Mouse (Mus musculus): ENCODE data around the gene Igsf11.

Igsf11 gene

GRCm38 (mm10) chr16:38892371-38892770, at the start of gene Igsf11:
Gene Igsf11, plus strand, starts transcription at chr16:38892671.
- no peak for DNase-seq (ENCODE audit: low read depth, low spot score)

- peak; percentile 74 for DNase-seq (ENCODE audit: low read depth, low spot score)
These were observed 34.2 kb upstream of the Igsf11 start for GRCm38 (mm10) chr16:38858120-38858749.

- DNase-seq (ENCODE audit: low read depth, low spot score), result no peak
These were observed 31.9 kb upstream of the Igsf11 start for GRCm38 (mm10) chr16:38860548-38860947.

GRCm38 (mm10) chr16:38864358-38864757, 28.1 kb upstream of the Igsf11 start:
- peak; percentile 6 for DNase-seq (ENCODE audit: low read depth, low spot score)

- no peak for DNase-seq (ENCODE audit: low read depth, low spot score)
These were observed 19.2 kb upstream of the Igsf11 start for GRCm38 (mm10) chr16:38873231-38873630.

- no peak for DNase-seq (ENCODE audit: low read depth, low spot score)
These were observed 18.0 kb upstream of the Igsf11 start for GRCm38 (mm10) chr16:38874481-38874880.

GRCm38 (mm10) chr16:38898816-38899425, 6.5 kb downstream of the Igsf11 start:
- DNase-seq (ENCODE audit: low read depth, low spot score), result peak; percentile 14

GRCm38 (mm10) chr16:38900024-38900423, 7.6 kb downstream of the Igsf11 start:
- peak; percentile 23 for DNase-seq (ENCODE audit: low read depth, low spot score)

- peak; percentile 25 for DNase-seq (ENCODE audit: low read depth, low spot score)
These were observed 9.8 kb downstream of the Igsf11 start for GRCm38 (mm10) chr16:38902111-38902778.

- DNase-seq (ENCODE audit: low read depth, low spot score), result no peak
These were observed 10.5 kb downstream of the Igsf11 start for GRCm38 (mm10) chr16:38903020-38903419.

GRCm38 (mm10) chr16:38904202-38904601, 11.7 kb downstream of the Igsf11 start:
- no peak for DNase-seq (ENCODE audit: low read depth, low spot score)

GRCm38 (mm10) chr16:38905911-38906310, 13.4 kb downstream of the Igsf11 start:
- no peak for DNase-seq (ENCODE audit: low read depth, low spot score)

- no peak for DNase-seq (ENCODE audit: low read depth, low spot score)
These were observed 15.8 kb downstream of the Igsf11 start for GRCm38 (mm10) chr16:38908304-38908703.

GRCm38 (mm10) chr16:38909506-38909905, 17.0 kb downstream of the Igsf11 start:
- no peak for DNase-seq (ENCODE audit: low read depth, low spot score)

- no peak for DNase-seq (ENCODE audit: low read depth, low spot score)
These were observed 17.6 kb downstream of the Igsf11 start for GRCm38 (mm10) chr16:38910088-38910487.

- DNase-seq (ENCODE audit: low read depth, low spot score), result no peak
These were observed 23.0 kb downstream of the Igsf11 start for GRCm38 (mm10) chr16:38915451-38915850.

- DNase-seq (ENCODE audit: low read depth, low spot score), result no peak
These were observed 23.7 kb downstream of the Igsf11 start for GRCm38 (mm10) chr16:38916053-38916786.

- no peak for DNase-seq (ENCODE audit: low read depth, low spot score)
These were observed 24.4 kb downstream of the Igsf11 start for GRCm38 (mm10) chr16:38916885-38917284.

- peak; percentile 9 for DNase-seq (ENCODE audit: low read depth, low spot score)
These were observed 25.6 kb downstream of the Igsf11 start for GRCm38 (mm10) chr16:38918121-38918520.

GRCm38 (mm10) chr16:38920488-38920887, 28.0 kb downstream of the Igsf11 start:
- no peak for DNase-seq (ENCODE audit: low read depth, low spot score)

GRCm38 (mm10) chr16:38924940-38925339, 32.5 kb downstream of the Igsf11 start:
- no peak for DNase-seq (ENCODE audit: low read depth, low spot score)

GRCm38 (mm10) chr16:38928760-38929159, 36.3 kb downstream of the Igsf11 start:
- no peak for DNase-seq (ENCODE audit: low read depth, low spot score)
